Mouse (Mus musculus): ENCODE measurements around the gene Kif2a. TPM values are rescaled to one million over a fixed set of nuclear protein-coding genes. Genes with fewer than 3 reads are reported as not detected.

The Kif2a gene
- 13.6 and 20.0 TPM in 2 replicates for polyA plus RNA-seq (2012)

GRCm38 (mm10) chr13:107021461-107022265 lies at the start of gene Kif2a:
Kif2a (minus strand) TSS chr13:107022126.

DNA sequence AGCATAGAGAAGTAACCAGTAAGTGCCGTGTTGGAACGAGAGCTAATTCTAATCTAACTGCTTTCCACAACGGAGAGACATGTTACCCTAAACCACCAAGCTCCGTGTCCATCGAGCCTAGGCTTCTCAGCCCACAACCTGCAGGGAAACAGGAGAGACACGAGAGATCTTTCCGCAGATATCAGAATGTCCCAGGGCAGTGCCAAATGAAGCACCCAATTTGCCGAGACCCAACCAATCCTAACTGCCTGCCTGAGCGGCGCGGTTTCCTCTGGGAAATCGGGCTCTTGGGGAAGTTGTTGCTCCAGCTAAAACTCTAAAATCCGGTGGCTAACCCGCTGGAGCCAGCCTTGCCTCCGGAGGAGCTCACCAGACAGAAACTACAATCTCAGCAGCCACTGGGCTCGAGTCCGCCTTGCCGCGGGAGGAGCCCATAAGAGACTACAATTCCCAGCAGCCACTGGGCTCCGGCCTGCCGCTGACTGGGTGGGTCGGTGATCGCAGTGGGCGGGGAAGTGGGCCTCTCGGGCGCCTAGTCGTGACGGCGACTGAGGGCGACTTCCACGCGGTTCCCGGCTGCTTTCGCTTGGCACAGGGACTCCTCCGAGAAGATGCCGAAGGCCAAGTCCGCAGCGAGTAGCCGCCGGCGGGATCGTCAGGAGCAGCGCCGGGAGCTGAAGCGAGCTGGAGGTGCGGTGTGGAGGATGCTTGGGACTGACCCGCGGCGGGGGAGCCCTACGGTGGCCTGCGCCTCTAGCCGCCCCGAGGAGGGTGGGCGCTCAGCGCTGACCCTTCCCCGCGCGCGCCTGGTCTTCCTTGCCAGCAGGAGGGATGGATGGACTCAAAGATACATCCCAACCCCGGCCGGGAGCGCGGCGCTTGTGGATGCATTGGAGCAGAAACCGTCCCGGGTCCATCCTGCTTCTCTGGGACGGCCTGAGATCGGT lies 75.1 kb downstream of the Kif2a start, which contains the start of gene Dimt1:
Gene Dimt1 (plus strand): TSS at position 534 of the 947 bp plus-strand sequence.

DNA sequence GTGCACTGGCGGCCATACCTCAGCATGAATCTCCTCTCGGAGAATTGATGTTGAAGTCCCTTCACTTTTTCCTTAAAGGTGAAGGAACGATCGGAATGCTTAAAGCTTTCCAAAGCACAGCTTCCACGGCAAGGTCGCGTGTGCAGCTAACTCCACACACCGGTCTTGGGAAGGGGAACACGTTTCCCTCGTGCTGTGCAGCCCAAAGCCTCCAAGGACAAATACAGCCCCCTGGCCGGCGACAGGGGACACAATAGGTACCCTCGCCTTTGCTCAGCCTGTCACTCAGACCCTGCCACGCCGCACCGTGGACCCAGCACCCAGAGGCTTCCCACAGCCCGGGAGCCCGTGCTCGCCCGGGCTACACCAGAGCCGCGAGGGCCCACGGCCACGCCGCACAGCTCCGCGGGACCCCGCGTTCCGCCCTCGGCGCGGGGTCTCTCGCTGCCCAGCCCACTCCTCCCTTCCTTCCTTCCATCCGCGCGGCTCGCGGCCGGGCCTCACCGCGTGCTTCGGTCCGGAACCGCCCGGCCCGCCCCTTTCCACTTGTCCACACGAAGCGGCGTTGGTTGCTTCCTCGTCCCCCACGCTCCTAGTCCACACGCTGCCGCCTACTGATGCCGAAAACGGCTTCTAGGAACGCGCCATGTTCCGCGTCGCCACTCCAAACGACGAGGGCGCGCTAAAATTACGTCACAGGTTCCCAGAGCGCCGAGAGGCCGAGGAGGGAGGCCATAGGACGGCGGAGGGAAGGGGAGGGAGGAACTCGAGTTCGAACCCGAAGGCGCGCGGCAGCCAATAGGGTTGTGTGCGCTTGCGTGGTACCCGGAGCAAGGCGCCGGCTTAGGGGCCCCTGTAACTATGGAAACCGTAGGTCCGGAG lies 85.4 kb downstream of the Kif2a start, which contains the start of gene Ipo11:
Gene Ipo11 (minus strand): TSS at position 703 of the 882 bp plus-strand sequence.

Other genes starting within 250 kb of the Kif2a start
- 12.6 and 19.5 TPM in 2 replicates for gene Ipo11, start 85.2 kb downstream of the Kif2a start, polyA plus RNA-seq (2012)
- gene Dimt1, start 75.0 kb downstream of the Kif2a start, polyA plus RNA-seq (2012) = 21.7 and 22.5 TPM in 2 replicates